Mouse (Mus musculus) left cerebral cortex, adult 11 months (tissue): ENCODE results near the gene Lbx2.
A peak's percentile ranks its signal among the peaks of the same experiment; 100 is the strongest.

ENCODE experiments used
- DNase-seq: peaks from one replicate; pipeline ENCODE4 v3.0.0; 2022; ENCODE audit warnings: low spot score

Lbx2 gene

DNA sequence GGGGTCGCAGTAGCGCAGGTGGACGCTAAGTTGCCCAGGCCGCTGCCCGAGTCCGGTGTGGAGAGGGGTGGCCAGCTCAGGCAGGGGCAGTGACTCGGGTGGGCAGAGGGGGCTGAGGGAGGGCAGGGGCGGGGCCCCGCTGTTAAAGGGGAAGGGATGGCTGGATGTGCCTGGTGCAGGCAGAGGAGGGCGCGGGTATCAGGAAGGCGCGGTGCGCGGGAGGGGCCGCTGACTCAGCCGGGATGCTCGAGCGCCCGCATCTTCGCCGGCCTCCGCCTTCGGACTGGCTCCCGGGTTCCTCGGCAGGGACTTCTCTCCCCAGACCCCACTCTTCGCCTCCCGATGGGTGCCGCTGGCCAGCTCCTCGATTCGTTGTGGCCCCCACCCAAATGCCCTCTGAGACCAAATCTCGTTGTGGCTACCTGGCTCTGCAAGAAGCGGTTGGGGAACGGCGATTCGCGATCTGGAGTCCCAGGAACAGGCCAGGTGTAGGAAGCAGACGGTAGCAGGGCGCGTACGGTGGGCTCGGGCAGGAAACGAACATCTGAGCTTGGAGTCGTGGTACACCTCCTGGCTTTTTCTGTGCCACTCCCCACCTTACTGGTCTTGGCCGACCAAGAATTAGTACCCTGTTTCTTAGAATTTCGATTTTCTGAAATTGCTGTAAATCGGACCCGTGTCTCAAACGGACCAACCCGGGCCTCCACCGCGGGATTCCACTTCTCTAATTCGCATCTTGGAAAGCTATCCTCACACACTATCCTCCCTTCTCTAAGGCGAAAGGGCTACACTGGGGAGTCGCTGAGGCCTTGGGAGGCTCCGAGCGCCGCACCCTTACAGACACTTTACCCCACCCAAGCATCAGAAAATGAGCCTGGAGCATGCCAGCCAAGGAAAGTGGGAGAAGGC, 15.6 kb upstream of the Lbx2 start:
- DNase-seq, result no peak

DNA sequence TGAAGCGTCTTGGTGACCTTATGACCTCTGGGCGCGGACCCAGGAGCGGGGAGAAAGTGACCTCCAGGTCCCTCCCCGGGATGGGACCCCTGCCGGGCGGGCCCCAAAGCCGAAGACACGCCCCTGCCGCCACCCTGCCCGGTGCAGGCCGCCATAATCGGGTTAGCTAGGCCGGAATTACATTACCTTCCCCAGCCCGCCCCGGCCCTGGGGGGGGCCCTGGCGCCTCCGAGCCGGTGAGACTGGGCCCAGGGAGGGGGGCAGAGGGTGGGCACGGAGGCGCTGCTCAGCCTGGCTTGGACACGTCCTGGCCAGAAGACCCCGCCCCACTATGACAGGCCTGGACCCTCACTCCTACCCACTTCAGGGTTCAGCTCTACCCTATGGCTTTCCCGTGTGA, 14.9 kb upstream of the Lbx2 start:
- DNase-seq, result no peak

DNA sequence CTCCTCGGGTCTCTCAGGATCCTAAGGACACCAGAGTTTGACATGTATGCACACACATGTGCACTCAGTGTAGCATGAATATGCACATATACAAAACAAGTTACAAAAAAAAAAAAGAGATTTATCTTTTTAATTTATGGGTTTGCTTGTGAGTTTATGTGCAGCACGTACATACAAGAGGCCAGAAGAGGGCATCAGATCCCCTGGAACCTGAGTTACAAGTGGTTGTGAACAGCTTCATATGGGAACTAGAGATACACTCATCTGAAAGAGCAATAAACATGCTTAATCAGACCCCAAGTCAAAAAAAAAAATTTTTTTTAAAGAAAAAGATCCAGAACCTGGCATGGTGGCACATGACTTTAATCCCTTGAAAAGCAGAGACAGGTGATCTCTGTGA, 11.2 kb upstream of the Lbx2 start:
- no peak for DNase-seq

DNA sequence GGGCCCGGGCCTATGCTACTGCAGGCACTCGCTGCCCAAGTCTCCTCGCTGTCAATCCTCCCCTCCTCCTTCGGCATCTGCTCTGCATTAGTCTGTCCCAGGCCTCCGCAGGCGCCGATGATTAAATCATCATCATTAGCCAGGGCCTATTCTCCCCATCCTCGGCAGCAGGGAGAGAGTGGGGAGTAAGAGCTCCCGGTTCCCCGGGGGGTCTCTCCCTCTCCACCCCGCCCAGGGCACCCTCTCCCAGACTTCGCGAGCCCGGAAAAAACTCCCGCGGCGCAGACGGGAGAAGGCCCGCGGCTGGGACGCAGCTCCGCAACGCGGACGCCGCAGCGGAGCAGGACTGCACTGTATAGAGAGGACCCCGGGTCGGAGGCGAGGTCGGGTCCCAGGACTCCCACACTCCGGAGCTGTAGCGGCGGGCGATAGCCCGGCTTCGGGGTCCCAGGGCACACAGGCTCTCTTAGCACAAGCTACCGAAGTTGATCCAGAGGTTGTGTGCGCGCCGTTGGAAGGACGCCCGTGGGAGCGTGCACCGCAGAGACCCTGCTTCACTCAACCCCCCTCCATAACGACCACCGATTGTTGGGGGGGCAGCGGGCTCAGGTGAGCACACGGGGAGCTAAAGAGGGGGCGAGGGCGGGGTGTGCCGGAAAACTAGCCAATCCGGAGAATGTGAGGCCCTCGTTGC, 8.4 kb upstream of the Lbx2 start, which contains the start of gene Pcgf1:
Gene Pcgf1 (plus strand): TSS at position 240 of the 694 bp plus-strand sequence.
- DNase-seq, result no peak

DNA sequence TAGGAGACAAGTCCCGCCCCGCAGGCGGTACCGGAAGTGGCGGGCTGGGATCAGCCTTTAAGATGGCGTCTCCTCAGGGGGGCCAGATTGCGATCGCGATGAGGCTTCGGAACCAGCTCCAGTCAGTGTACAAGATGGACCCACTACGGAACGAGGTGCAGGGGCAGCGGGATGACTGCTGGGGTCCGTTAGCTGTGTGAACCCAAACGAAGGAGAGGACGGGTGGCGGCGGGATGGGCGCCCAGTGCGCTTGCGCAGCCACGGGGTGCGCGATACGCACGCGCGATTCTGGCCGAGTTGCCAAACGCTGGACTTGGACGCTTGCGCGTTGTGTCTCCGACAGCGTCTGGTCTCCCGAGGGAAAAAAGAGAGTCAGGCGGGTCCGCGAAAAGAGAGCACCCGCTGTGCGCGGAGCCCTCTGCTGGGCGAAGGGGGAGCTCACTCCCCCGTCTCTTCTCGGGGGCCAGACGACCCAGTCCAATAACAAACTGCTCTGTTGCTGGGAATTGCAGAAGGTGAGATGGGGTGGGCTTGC, 7.8 kb upstream of the Lbx2 start:
- peak; percentile 98 for DNase-seq

DNA sequence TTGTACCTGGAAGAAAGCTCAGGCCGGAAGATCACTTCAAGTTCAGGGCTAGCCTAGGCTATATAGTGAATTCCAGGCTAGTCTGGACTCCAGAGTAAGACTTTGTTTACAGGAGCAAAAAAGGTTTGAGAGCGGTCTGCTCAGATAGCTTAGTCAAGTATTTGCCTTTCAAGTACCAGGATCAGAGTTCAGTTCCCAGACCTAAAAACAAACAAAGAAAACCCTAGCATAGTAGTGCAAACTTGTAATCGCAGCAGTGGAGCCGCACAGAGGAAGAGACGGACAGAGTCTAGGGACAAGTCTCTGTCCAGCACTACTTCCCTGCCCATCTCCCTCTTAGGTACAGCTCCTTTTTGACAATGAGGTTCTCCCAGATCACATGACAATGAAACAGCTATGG, 6.0 kb upstream of the Lbx2 start:
- no peak for DNase-seq

DNA sequence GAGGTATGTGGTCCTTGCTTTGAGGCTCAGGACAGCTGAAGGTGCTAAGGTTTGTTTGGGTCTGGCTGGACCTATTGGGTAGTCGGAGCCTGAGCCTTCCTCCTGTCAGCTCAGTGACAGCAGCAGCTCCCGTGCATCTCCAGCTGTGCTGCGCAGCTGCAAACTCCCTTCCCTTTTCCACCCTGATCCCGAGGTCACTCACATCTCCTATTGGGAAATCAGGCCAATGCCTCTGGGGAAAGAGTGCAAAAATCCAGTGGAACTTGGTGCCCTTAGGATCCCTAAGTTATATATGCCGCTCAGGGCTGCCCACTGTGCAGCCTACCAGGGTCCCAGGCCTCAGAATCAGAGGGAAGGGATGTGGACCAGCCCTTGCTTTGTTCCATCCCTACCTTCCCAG, 2.7 kb upstream of the Lbx2 start:
- no peak for DNase-seq

DNA sequence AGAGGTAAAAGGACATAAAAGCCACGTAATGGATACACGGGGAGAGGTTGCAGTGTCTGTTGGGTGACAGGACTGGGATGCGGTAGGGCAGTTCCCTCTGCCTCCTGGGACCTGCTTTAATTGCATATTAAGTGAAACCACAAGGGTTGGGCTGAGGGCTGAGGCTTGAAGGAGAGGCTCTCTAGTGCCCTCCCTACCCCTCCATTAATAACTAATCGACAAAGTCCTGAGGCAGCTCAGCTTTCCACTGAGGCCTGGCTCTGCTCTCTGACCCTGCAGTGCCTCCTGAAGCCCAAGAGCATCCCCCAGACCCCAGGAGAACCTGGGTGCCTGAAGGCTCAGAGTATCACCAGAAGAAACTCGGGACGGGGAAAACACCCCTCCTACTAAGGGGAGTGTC, 1.7 kb upstream of the Lbx2 start:
- no peak for DNase-seq

DNA sequence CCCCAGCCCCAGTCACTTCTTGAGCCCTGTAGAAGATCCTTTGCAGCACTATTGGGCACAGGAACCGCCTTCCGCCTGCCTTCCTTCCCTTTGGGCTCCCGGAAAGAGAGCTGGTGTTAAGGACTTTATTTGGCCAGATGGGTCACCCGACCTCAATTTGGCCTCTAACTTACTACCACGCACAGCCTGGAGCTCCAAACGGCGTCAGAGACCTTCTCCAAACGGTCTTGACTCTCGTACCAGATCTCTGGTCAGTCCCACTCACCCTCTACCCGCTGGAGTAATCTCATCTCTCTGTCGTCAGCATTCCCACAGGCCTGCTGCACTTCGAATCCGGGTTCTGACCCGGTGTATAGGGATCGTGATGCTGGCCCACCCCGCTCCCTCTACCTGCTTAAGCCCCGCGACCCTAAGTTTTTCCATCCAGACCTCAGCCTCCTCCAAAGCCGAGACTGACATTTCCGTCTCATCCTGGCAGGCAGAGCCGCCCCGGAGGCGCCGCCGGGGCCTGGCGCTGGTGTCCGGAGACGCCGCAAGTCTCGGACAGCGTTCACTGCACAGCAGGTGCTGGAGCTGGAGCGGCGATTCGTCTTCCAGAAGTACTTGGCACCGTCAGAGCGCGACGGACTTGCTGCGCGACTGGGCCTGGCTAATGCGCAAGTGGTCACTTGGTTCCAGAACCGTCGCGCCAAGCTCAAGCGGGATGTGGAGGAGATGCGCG, 1.2 kb downstream of the Lbx2 start:
- DNase-seq, result no peak

DNA sequence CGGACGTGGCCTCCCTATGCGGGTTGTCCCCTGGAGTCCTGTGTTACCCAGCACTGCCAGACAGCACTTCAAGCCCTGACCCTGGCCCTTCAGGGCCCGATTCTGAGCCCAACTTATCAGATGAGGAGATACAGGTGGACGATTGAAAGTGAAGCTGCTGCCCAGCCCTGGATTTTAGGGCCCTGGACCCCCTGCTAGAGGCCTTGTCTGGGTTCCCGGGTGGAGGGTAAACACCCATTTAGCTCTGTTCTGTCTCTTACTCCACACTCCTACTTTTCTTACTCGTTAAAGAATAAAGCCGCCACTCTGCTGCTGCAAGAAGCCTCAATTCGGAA, 1.7 kb downstream of the Lbx2 start:
- DNase-seq, result no peak

DNA sequence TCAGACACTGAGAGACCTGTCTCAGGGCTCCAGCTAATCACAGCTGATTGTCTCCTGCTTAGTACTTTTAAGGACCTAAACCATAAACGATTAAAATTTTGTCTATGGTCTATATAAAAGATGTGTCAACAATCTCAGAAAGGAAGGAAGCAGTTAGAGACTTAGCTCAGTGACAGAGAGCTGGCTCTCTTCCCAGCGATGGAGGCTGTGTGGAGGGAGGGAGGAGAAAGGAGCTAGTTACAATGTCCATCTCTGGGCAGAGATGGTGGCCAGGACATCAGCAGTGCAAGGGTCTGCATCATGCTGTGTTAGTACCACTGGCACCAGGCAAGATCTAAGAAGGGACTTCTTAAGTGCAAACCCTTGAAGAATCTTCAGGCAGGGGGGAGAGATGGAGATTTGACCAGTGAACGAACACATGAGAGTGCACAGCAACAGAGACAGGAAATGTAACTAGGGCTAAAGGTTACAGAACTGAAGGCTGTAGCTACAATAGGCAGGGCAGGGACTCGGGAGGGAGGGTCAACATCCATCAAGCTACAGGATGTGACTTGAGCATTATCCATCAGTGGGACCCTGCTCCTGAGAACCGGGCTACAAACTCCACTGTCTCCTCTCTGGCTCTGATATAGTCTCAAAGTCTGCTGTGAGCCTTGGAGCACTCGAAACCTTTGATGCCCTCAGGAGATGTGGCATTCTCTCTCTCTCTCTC, 6.4 kb downstream of the Lbx2 start:
- DNase-seq, result no peak

DNA sequence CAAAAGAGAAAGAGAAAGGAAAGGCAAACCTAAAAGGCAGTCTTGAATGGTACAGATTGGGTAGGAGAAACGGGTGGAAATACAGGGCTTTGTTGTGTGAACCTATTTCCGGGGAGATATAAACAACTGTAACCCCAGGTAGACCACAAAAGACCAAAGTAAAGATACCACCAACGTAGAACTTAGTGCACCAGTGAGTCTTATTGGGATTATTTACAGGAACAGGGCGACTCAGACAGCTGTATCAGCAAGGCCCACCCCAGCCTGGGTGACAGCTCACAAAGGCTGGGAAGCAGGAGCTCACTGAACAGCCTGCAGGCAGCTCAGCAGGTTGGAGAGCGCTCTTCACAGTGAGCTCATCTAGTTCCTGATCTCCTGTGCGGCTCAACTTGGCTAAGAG, 9.8 kb downstream of the Lbx2 start:
- DNase-seq, result no peak

DNA sequence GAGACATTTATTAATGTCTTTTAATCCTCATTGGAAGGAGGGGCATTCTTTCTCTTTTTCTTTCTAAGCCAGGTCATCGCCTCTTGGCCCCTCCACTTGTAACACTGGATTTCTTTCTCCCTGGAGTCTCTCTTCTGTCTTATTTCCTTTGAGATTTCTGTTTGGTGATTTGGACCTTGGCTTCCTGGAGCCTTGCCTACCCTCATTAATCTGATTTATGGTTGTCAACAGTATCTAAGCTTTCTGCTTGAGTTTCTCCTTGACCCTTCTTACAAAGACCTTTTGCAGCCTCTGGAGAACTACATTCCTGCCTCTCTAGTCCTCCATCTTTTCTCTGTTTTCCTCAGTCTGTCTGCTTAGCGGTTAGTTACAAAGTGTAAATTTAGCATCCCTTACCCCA, 12.2 kb downstream of the Lbx2 start:
- DNase-seq, result no peak

DNA sequence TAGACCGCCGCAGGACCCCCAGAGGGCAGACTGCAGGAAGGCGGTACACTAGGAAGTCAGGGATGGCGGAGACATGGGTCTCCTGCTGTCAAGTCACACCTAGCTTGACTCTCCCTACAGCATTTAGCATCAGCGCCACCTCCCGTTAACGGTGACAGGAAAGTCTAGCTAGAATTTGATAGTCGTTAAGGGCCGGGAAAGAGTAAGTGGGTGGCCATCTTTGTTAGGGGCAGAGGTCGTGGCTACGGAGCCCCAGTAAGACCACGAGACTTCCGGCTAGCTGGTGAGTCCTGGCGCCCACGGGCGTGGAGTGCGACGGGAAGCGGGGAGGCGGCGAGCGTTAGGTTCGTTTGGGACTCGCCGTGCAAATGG, 15.1 kb downstream of the Lbx2 start, which contains the start of the genes Ccdc142 and Gm42688:
Gene Ccdc142 (plus strand): TSS at position 286 of the 372 bp plus-strand sequence.
Gene Gm42688 (plus strand): TSS at position 302 of the 372 bp plus-strand sequence.
- DNase-seq, result peak; percentile 89

DNA sequence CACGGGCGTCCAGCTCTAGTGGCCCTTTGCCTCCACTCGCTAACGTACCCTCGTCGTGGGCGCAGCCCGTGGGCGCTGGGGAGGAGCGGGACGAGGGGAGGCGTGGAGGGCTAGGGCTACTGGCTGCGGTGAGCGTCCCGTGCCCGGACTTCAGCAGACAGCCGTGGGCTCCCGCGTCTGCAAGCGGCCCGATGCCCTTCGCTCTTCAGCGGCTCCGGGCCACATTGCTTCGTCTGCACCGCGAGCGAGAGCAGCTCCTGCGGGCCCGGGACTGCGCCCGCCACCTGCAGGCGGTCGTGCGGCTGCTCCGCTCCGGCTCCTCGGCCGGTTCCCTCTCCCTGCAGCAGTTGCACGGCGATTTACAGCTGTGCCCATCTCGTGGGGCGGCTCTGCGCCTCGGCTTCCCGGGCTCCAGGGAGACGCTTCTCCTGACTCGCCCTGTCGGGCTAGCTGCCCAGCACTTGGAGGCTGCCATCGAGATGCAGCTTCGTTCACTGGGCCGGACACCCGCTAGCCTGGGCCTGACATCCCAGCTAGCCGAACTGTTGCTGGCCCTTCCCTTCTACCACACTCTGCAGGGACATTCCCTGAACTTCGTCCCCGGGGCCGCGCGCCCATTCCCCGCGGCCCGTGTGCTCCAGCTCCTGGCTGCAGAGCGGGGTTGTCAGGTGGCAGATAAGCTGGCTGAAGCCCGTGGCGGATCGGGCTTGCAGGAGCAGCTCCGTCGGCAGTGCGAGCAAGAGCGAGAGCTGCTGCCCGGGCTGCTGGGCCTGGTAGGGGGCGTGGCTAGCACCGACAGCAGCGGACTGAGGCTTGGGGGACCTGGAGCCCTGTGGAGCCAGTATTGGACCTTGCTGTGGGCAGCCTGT, 15.8 kb downstream of the Lbx2 start:
- no peak for DNase-seq

DNA sequence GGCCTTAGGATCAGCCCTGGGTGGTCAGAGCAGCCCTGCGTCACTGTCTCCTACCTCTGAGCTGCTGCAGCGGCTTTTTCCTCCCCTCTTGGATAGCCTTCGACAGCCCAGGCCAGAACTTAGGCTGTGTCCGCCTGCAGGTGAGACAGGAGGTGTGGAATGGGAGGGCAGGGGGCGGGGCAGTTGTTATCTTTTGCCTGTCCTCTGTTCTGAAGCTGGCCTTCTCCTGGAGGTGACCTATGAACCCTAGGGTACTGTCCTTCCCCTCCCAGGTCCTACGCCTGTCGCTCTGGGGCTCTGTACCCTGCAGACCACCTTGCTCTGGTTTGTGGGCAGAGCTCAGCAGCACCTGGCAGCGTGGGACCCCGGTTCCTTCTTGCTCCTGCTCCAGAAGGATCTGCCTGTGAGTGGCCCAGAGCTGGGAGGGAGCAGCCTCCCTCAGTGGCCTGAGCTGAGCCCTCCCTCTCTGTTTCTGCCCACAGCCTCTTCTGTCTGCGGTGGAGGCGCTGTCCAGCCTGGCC, 17.0 kb downstream of the Lbx2 start:
- DNase-seq, result no peak

DNA sequence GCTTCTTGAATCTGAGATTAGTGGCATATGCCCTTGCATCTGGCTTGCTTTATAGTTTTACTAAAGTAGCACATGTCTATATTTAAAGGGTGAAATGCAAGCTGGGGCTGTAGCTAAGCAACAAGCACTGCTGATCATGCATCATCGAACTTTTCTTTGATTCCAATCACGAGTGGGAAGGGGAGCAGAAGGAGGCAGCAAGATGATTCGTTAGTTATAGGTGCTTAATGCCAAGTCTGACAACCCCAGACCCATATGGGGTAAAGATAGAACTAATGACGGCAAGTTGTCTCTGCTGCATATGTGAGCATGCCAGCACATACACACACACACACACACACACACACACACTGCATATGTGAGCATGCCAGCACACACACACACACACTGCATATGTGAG, 18.0 kb downstream of the Lbx2 start:
- no peak for DNase-seq

DNA sequence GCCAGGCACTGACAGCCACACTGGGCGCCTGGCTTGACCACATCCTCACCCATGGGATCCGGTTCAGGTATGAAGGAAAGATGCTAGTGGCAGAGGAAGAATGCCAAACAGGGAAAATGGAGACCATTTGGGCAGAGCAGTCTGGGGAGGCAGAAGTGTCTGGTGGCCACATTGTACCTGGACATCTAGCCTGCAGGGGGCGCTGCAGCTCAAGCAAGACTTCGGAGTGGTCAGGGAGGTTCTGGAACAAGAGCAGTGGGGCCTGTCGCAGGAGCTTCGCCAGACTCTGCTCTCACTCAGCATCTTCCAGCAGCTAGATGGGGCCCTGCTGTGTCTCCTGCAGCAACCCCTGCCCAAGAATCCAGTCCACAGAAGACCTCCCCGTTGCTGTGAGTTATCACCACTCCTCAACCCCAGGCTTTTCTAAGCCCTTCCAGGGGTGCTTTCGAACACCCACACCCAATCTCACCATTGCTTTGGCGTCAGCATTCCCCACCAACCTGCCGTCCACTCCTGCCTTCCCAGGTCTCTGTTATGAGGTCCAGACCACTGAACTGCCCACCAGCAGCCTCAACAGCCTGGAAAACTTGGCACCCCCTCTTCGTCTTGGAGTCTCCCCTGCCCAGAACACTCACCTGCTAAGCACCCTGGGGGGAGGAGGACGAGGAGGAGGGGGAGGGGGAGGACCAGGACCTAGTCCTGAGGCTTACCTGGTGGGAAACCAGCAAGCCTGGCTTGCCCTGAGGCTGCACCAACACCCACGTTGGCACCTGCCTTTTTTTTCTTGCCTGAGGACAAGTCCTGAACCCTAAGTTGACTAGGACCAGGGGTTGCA, 21.6 kb downstream of the Lbx2 start:
- no peak for DNase-seq

DNA sequence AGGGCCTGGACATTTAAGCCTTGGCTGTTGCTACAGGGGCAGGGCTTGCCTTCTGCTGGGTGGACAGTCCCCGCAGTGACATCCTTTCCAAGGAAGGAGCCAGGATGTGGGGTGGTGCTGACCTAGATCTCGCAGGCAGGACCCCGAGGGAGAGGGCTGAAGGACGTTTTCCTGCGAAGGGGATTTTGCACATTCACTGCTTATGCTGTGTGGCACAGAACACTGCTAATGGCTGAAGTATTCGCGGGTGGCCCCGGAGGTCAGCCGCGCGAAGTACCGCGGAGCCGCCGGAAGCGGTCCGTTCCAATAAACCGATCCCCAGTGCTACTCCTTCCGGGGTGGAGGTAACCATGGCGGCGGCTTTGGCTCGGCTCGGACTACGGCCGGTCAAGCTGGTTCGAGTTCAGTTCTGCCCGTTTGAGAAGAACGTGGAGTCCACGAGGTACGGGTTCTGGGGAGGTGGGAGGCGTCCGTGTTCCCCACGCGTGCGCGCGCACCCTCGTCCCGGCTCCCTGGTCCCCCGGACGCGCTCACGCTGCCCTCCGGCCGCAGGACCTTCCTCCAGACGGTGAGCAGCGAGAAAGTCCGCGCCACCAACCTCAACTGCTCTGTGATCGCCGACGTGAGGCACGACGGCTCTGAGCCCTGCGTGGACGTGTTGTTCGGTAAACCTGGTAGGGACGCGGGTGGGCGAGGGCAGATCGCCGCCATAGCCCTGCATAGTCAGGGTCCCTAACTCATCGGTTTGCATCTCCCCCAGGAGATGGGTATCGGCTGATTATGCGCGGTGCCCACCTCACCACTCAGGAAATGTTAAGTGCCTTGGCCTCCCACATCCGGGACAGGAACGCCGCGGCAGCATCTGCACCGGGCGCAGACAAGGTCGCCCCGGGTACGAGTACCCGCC, 22.8 kb downstream of the Lbx2 start, which contains the start of gene Mrpl53:
Gene Mrpl53 (plus strand): TSS at position 279 of the 907 bp plus-strand sequence.
- peak; percentile 69 for DNase-seq
